Mouse (Mus musculus) hindbrain, embryonic 12.5 days (tissue): ENCODE measurements around the gene Tmem185b. TPM values are rescaled to one million over a fixed set of nuclear protein-coding genes. Genes with fewer than 3 reads are reported as not detected.

Experiments used
- ATAC-seq: fragments of 200-750 bp; cut with Nextera tagmentation; 2 replicates; pipeline ENCODE4 v1.8.0; 2017; ENCODE audit warnings: moderate TSS enrichment; ENCODE audit not compliant: low FRiP score
- H3K27ac ChIP-seq: fragments of 300-500 bp; sonication (generic); 2 replicates; pipeline ENCODE4 v1.5.1; 2016; ENCODE audit warnings: mild to moderate bottlenecking
- H3K27me3 ChIP-seq: fragments of 300-500 bp; sonication (generic); 2 replicates; pipeline ENCODE4 v1.6.1; 2016; ENCODE audit warnings: mild to moderate bottlenecking
- H3K36me3 ChIP-seq: fragments of 300-500 bp; sonication (generic); 2 replicates; pipeline ENCODE4 v1.6.1; 2016; ENCODE audit warnings: mild to moderate bottlenecking
- H3K4me1 ChIP-seq: fragments of 300-500 bp; sonication (generic); 2 replicates; pipeline ENCODE4 v1.6.1; 2016
- H3K4me2 ChIP-seq: fragments of 300-500 bp; sonication (generic); replicated peaks from 2 replicates; pipeline ENCODE4 v1.6.1; 2016; ENCODE audit warnings: mild to moderate bottlenecking
- H3K4me3 ChIP-seq: fragments of 300-500 bp; sonication (generic); 2 replicates; pipeline ENCODE4 v1.5.1; 2016; ENCODE audit warnings: mild to moderate bottlenecking
- H3K9ac ChIP-seq: fragments of 300-500 bp; sonication (generic); 2 replicates; pipeline ENCODE4 v1.6.1; 2016; ENCODE audit warnings: mild to moderate bottlenecking, moderate library complexity
- H3K9me3 ChIP-seq: fragments of 300-500 bp; sonication (generic); replicated peaks from 2 replicates; pipeline ENCODE4 v1.6.1; 2016; ENCODE audit warnings: mild to moderate bottlenecking
- WGBS: fragments of 180-500 bp; shearing (Covaris S2); methylation state at CpG from one replicate; pipeline ENCODE4 v1.1.7; 2016; 5-methylcytosine and 5-hydroxymethylcytosine counted together
- polyA plus RNA-seq: library from polyadenylated mRNA; unstranded; fragments of >200 nt; fragmentation: Nextera tagmentation; extraction: Ambion mirVana; gene quantifications from 2 replicates; pipeline ENCODE4 v1.2.1, GENCODE M21; 2016

Gene Tmem185b
- polyA plus RNA-seq, 1 experiment from 2014 or later, result 19.9 TPM

- H3K36me3 ChIP-seq, result no peaks in the 10 kb centered on the region
- no peak overlapping the region for H3K4me3 ChIP-seq
- H3K4me2 ChIP-seq, result no peak overlapping the region
- no peak overlapping the region for H3K27ac ChIP-seq
- peaks cover 7% of the 10 kb centered on the region; the same call in 1 of the 2 replicates for H3K4me1 ChIP-seq
- WGBS, result 69% methylated on average over 2 of the region's 2 CpGs
- ATAC-seq, result no peak
- no peaks in the 10 kb centered on the region for H3K9me3 ChIP-seq
- no peak overlapping the region for H3K9ac ChIP-seq
- H3K27me3 ChIP-seq, result no peaks in the 10 kb centered on the region
Measured at GRCm38 (mm10) chr1:119494024-119494711, 31.8 kb upstream of the Tmem185b start.

GRCm38 (mm10) chr1:119494712-119495395, 31.1 kb upstream of the Tmem185b start:
- no peaks in the 10 kb centered on the region for H3K36me3 ChIP-seq
- H3K27ac ChIP-seq, result no peak overlapping the region
- no peak overlapping the region for H3K4me2 ChIP-seq
- H3K9ac ChIP-seq, result no peak overlapping the region
- H3K9me3 ChIP-seq, result no peaks in the 10 kb centered on the region
- ATAC-seq, result no peak
- no peaks in the 10 kb centered on the region for H3K27me3 ChIP-seq
- no peak overlapping the region for H3K4me3 ChIP-seq
- WGBS, result 97% methylated on average over 9 of the region's 9 CpGs
- peaks cover 7% of the 10 kb centered on the region; the same call in 1 of the 2 replicates for H3K4me1 ChIP-seq

- H3K27ac ChIP-seq, result no peak overlapping the region
- no peak for ATAC-seq
Measured at GRCm38 (mm10) chr1:119495396-119495775, 30.6 kb upstream of the Tmem185b start.

GRCm38 (mm10) chr1:119497346-119498004, 28.5 kb upstream of the Tmem185b start:
- H3K36me3 ChIP-seq, result peaks cover 3% of the 10 kb centered on the region; the same call in 1 of the 2 replicates
- no peaks in the 10 kb centered on the region for H3K9me3 ChIP-seq
- no peak overlapping the region for H3K4me2 ChIP-seq
- no peak overlapping the region for H3K9ac ChIP-seq
- no peak overlapping the region for H3K4me3 ChIP-seq
- ATAC-seq, result no peak
- no peaks in the 10 kb centered on the region for H3K27me3 ChIP-seq
- 0 out of 2 replicates have a peak, but pooled peaks cover under 1% of the 10 kb centered on the region for H3K4me1 ChIP-seq
- 72% methylated on average over 5 of the region's 5 CpGs for WGBS
- H3K27ac ChIP-seq, result no peak overlapping the region

More at GRCm38 (mm10) chr1:119495396-119495775, 30.6 kb upstream of the Tmem185b start:
- H3K9ac ChIP-seq, result no peak overlapping the region
- H3K27me3 ChIP-seq, result no peaks in the 10 kb centered on the region
- no peak overlapping the region for H3K4me3 ChIP-seq
- H3K4me1 ChIP-seq, result peaks cover 7% of the 10 kb centered on the region; the same call in 1 of the 2 replicates
- whole genome bisulfite sequencing, result 89% methylated on average over 6 of the region's 6 CpGs
- H3K4me2 ChIP-seq, result no peak overlapping the region
- no peaks in the 10 kb centered on the region for H3K36me3 ChIP-seq
- H3K9me3 ChIP-seq, result no peaks in the 10 kb centered on the region

GRCm38 (mm10) chr1:119498536-119499231, 27.3 kb upstream of the Tmem185b start:
- Histone ChIP-seq H3K4me2 (no peak overlapping the region), H3K36me3 (peaks cover 3% of the 10 kb centered on the region; the same call in 1 of the 2 replicates), H3K9ac (no peak overlapping the region), H3K4me3 (no peak overlapping the region), H3K27ac (no peak overlapping the region), H3K9me3 (no peaks in the 10 kb centered on the region), H3K27me3 (no peaks in the 10 kb centered on the region), H3K4me1 (peaks cover 2% of the 10 kb centered on the region; the same call in 1 of the 2 replicates)
- ATAC-seq, result no peak
- WGBS, result 85% methylated on average over 9 of the region's 9 CpGs

GRCm38 (mm10) chr1:119499456-119499855, 26.5 kb upstream of the Tmem185b start:
- ATAC-seq, result no peak
- Histone ChIP-seq H3K9me3 (no peaks in the 10 kb centered on the region), H3K27ac (no peak overlapping the region), H3K36me3 (peaks cover 3% of the 10 kb centered on the region; the same call in 1 of the 2 replicates), H3K4me3 (no peak overlapping the region), H3K27me3 (no peaks in the 10 kb centered on the region), H3K9ac (no peak overlapping the region), H3K4me2 (no peak overlapping the region), H3K4me1 (peaks cover 6% of the 10 kb centered on the region)
- WGBS, result 90% methylated on average over 10 of the region's 10 CpGs

GRCm38 (mm10) chr1:119501881-119502280, 24.1 kb upstream of the Tmem185b start:
- no peak for ATAC-seq
- WGBS, result 84% methylated on average over 8 of the region's 8 CpGs
- no peak overlapping the region for H3K4me3 ChIP-seq

GRCm38 (mm10) chr1:119502729-119503128, 23.2 kb upstream of the Tmem185b start:
- ATAC-seq, result no peak
- Histone ChIP-seq H3K4me2 (peak overlapping the region; percentile 74), H3K27me3 (peaks cover 14% of the 10 kb centered on the region), H3K36me3 (peaks cover 3% of the 10 kb centered on the region; the same call in 1 of the 2 replicates), H3K9me3 (no peaks in the 10 kb centered on the region), H3K27ac (no peak overlapping the region), H3K9ac (no peak overlapping the region), H3K4me1 (peaks cover 10% of the 10 kb centered on the region), H3K4me3 (no peak overlapping the region)
- WGBS, result 88% methylated on average over 11 of the region's 11 CpGs

More at GRCm38 (mm10) chr1:119501881-119502280, 24.1 kb upstream of the Tmem185b start:
- Histone ChIP-seq H3K27ac (no peak overlapping the region), H3K9ac (no peak overlapping the region), H3K36me3 (peaks cover 3% of the 10 kb centered on the region; the same call in 1 of the 2 replicates), H3K27me3 (peaks cover 10% of the 10 kb centered on the region), H3K4me1 (peaks cover 10% of the 10 kb centered on the region), H3K4me2 (no peak overlapping the region), H3K9me3 (no peaks in the 10 kb centered on the region)

GRCm38 (mm10) chr1:119503181-119503580, 22.8 kb upstream of the Tmem185b start:
- peak overlapping the region; percentile 74 for H3K4me2 ChIP-seq
- H3K36me3 ChIP-seq, result peaks cover 3% of the 10 kb centered on the region; the same call in 1 of the 2 replicates
- peaks cover 14% of the 10 kb centered on the region for H3K27me3 ChIP-seq
- 89% methylated on average over 3 of the region's 3 CpGs for WGBS
- no peaks in the 10 kb centered on the region for H3K9me3 ChIP-seq
- peak overlapping the region; percentile 67 for H3K4me3 ChIP-seq
- no peak for ATAC-seq
- no peak overlapping the region for H3K9ac ChIP-seq
- peaks cover 11% of the 10 kb centered on the region for H3K4me1 ChIP-seq
- H3K27ac ChIP-seq, result no peak overlapping the region

- peak overlapping the region; percentile 74 for H3K4me2 ChIP-seq
- no peaks in the 10 kb centered on the region for H3K9me3 ChIP-seq
- peaks cover 3% of the 10 kb centered on the region; the same call in 1 of the 2 replicates for H3K36me3 ChIP-seq
- H3K9ac ChIP-seq, result peak overlapping the region; percentile 82; the same call in 1 of the 2 replicates
- no peak overlapping the region for H3K27ac ChIP-seq
- peaks cover 14% of the 10 kb centered on the region for H3K4me1 ChIP-seq
- WGBS, result 26% methylated on average over 5 of the region's 5 CpGs
- H3K27me3 ChIP-seq, result peaks cover 14% of the 10 kb centered on the region
- no peak for ATAC-seq
- H3K4me3 ChIP-seq, result peak overlapping the region; percentile 67
Measured at GRCm38 (mm10) chr1:119503808-119504207, 22.2 kb upstream of the Tmem185b start.

- H3K9me3 ChIP-seq, result no peaks in the 10 kb centered on the region
- H3K27ac ChIP-seq, result 0 out of 2 replicates have a peak within 1 kb of the TSS, but pooled peaks have one; percentile 30
- ATAC-seq, result peak; percentile 98
- peak within 1 kb of the TSS; percentile 74 for H3K4me2 ChIP-seq
- WGBS, result under 1% methylated on average over 54 of the region's 57 CpGs
- H3K9ac ChIP-seq, result peak within 1 kb of the TSS; percentile 82
- H3K27me3 ChIP-seq, result peaks cover 14% of the 10 kb centered on the region
- peak within 1 kb of the TSS; percentile 67 for H3K4me3 ChIP-seq
- H3K4me1 ChIP-seq, result peaks cover 17% of the 10 kb centered on the region
- peaks cover 3% of the 10 kb centered on the region; the same call in 1 of the 2 replicates for H3K36me3 ChIP-seq
Measured at GRCm38 (mm10) chr1:119504260-119505062, 21.5 kb upstream of the Tmem185b start, which contains the start of gene Ralb. Gene Ralb (minus strand): TSS chr1:119504794.
